Mouse (Mus musculus) liver, adult 2 months (tissue): ENCODE results near the gene Ankdd1a. TPM values are rescaled to one million over a fixed set of nuclear protein-coding genes. Genes with fewer than 3 reads are reported as not detected.

Experiments
- DNase-seq: peaks from one replicate; pipeline ENCODE4 v3.0.0-alpha.2; 2011; ENCODE audit warnings: low read depth, low spot score; ENCODE audit errors: extremely low read depth
- H3K27ac ChIP-seq: fragments of 200-500 bp; replicated peaks from 2 replicates; pipeline ENCODE4 v1.5.1; 2012; ENCODE audit warnings: low read depth, mild to moderate bottlenecking, control low read depth, inconsistent platforms, low read length; ENCODE audit not compliant: insufficient read depth
- H3K27me3 ChIP-seq: fragments of 200-500 bp; 2 replicates; pipeline ENCODE4 v1.6.1; 2012; ENCODE audit warnings: mild to moderate bottlenecking, moderate library complexity, low read length, inconsistent platforms; ENCODE audit not compliant: control insufficient read depth, insufficient read depth
- H3K36me3 ChIP-seq: fragments of 200-500 bp; 2 replicates; pipeline ENCODE4 v1.6.1; 2012; ENCODE audit warnings: low read length, inconsistent platforms; ENCODE audit not compliant: control insufficient read depth, insufficient read depth
- H3K4me1 ChIP-seq: fragments of 200-500 bp; 2 replicates; pipeline ENCODE4 v1.6.1; 2011; ENCODE audit warnings: low read length; ENCODE audit not compliant: control insufficient read depth, insufficient read depth
- H3K4me3 ChIP-seq: fragments of 200-500 bp; 2 replicates; pipeline ENCODE4 v1.5.1; 2011; ENCODE audit warnings: low read depth, mild to moderate bottlenecking, control low read depth, low read length, moderate library complexity; ENCODE audit not compliant: insufficient read depth
- H3K79me2 ChIP-seq: fragments of 200-500 bp; 2 replicates; pipeline ENCODE4 v1.6.1; 2012; ENCODE audit warnings: inconsistent platforms, mild to moderate bottlenecking, low read length, moderate library complexity; ENCODE audit not compliant: control insufficient read depth, insufficient read depth
- H3K9ac ChIP-seq: fragments of 200-500 bp; 2 replicates; pipeline ENCODE4 v1.6.1; 2012; ENCODE audit warnings: low read depth, mild to moderate bottlenecking, control low read depth, inconsistent platforms, low read length
- CTCF ChIP-seq: fragments of 200-500 bp; IDR thresholded peaks from 2 replicates; pipeline ENCODE4 v1.5.1; 2011; ENCODE audit warnings: low read depth, low read length, control low read depth
- POLR2A ChIP-seq: fragments of 200-500 bp; IDR thresholded peaks from 2 replicates; pipeline ENCODE4 v1.6.1; 2011; ENCODE audit warnings: low read length, control low read depth; ENCODE audit not compliant: insufficient read depth; ENCODE audit errors: extremely low read depth
- WGBS: fragments of 180-500 bp; shearing (Covaris S2); methylation state at CpG from one replicate; pipeline ENCODE4 v1.1.7; 2018; 5-methylcytosine and 5-hydroxymethylcytosine counted together
- polyA plus RNA-seq: library from polyadenylated mRNA; depleted of rRNA; stranded (reverse); fragments of >200 nt; gene quantifications from 2 replicates; pipeline ENCODE4 v1.2.3, GENCODE M21; 2012
- total RNA-seq: library from RNA; depleted of rRNA; stranded (reverse); fragments of >200 nt; gene quantifications from 2 replicates; pipeline ENCODE4 v1.2.3, GENCODE M21; 2014

Gene Ankdd1a
- total and polyA plus RNA-seq, 2 experiments: not detected

- 83% methylated on average over 10 of the region's 10 CpGs for WGBS
- no peak for DNase-seq
- H3K4me1 ChIP-seq: no peaks in the 10 kb centered on the region
These were observed 5.6 kb upstream of the Ankdd1a start for GRCm38 (mm10) chr9:65525445-65526195.

GRCm38 (mm10) chr9:65523611-65524364, 3.8 kb upstream of the Ankdd1a start:
- Histone ChIP-seq H3K79me2 (no peaks in the 10 kb centered on the region), H3K27ac (no peak overlapping the region), H3K9ac (no peak overlapping the region), H3K4me1 (no peaks in the 10 kb centered on the region), H3K27me3 (no peaks in the 10 kb centered on the region), H3K36me3 (no peaks in the 10 kb centered on the region), H3K4me3 (no peak overlapping the region)
- peak; percentile 68 for DNase-seq
- 27% methylated on average over 14 of the region's 14 CpGs for WGBS
- TF ChIP-seq CTCF: peak; percentile 99
- no peak for TF ChIP-seq POLR2A

More at GRCm38 (mm10) chr9:65525445-65526195, 5.6 kb upstream of the Ankdd1a start:
- no peak overlapping the region for H3K4me3 ChIP-seq
- TF ChIP-seq POLR2A (no peak), CTCF (no peak)
- H3K27me3 ChIP-seq: no peaks in the 10 kb centered on the region
- no peaks in the 10 kb centered on the region for H3K36me3 ChIP-seq
- H3K9ac ChIP-seq: no peak overlapping the region
- no peaks in the 10 kb centered on the region for H3K79me2 ChIP-seq
- no peak overlapping the region for H3K27ac ChIP-seq

- DNase-seq: no peak
- WGBS: 31% methylated on average over 11 of the region's 11 CpGs
- H3K4me1 ChIP-seq: no peaks in the 10 kb centered on the region
- no peak overlapping the region for H3K4me3 ChIP-seq
- no peaks in the 10 kb centered on the region for H3K27me3 ChIP-seq
- H3K9ac ChIP-seq: no peak overlapping the region
- TF ChIP-seq POLR2A (no peak), CTCF (no peak)
- H3K79me2 ChIP-seq: no peaks in the 10 kb centered on the region
- no peak overlapping the region for H3K27ac ChIP-seq
- no peaks in the 10 kb centered on the region for H3K36me3 ChIP-seq
These were observed 498 bp upstream of the Ankdd1a start for GRCm38 (mm10) chr9:65520505-65520876.

- H3K27me3 ChIP-seq: no peaks in the 10 kb centered on the region
- no peak overlapping the region for H3K27ac ChIP-seq
- 94% methylated on average over 3 of the region's 3 CpGs for WGBS
- no peak overlapping the region for H3K9ac ChIP-seq
- TF ChIP-seq POLR2A: no peak
- TF ChIP-seq CTCF: no peak
- no peaks in the 10 kb centered on the region for H3K36me3 ChIP-seq
- DNase-seq: no peak
- H3K4me1 ChIP-seq: no peaks in the 10 kb centered on the region
- H3K79me2 ChIP-seq: no peaks in the 10 kb centered on the region
- no peak overlapping the region for H3K4me3 ChIP-seq
These were observed 5.1 kb downstream of the Ankdd1a start for GRCm38 (mm10) chr9:65514851-65515261.

- 93% methylated on average over 8 of the region's 8 CpGs for WGBS
- no peak for TF ChIP-seq POLR2A
- TF ChIP-seq CTCF: no peak
- Histone ChIP-seq H3K4me3 (no peak overlapping the region), H3K4me1 (no peaks in the 10 kb centered on the region), H3K27ac (no peak overlapping the region), H3K79me2 (no peaks in the 10 kb centered on the region), H3K27me3 (no peaks in the 10 kb centered on the region), H3K9ac (no peak overlapping the region), H3K36me3 (no peaks in the 10 kb centered on the region)
- no peak for DNase-seq
These were observed 5.6 kb downstream of the Ankdd1a start for GRCm38 (mm10) chr9:65514431-65514830.

GRCm38 (mm10) chr9:65512520-65512919, 7.5 kb downstream of the Ankdd1a start:
- H3K27me3 ChIP-seq: no peaks in the 10 kb centered on the region
- 58% methylated on average over 3 of the region's 3 CpGs for WGBS

More at GRCm38 (mm10) chr9:65512520-65512919, 7.5 kb downstream of the Ankdd1a start:
- Histone ChIP-seq H3K4me1 (no peaks in the 10 kb centered on the region), H3K79me2 (no peaks in the 10 kb centered on the region), H3K27ac (no peak overlapping the region), H3K9ac (no peak overlapping the region), H3K4me3 (no peak overlapping the region), H3K36me3 (no peaks in the 10 kb centered on the region)
- DNase-seq: no peak
- no peak for TF ChIP-seq POLR2A
- no peak for TF ChIP-seq CTCF
